Mouse (Mus musculus): ENCODE data around the gene Rcbtb2. TPM values are rescaled to one million over a fixed set of nuclear protein-coding genes. Genes with fewer than 3 reads are reported as not detected.

Rcbtb2 gene
- polyA plus RNA-seq, 1 experiment from 2014 or later: 216 TPM

DNA sequence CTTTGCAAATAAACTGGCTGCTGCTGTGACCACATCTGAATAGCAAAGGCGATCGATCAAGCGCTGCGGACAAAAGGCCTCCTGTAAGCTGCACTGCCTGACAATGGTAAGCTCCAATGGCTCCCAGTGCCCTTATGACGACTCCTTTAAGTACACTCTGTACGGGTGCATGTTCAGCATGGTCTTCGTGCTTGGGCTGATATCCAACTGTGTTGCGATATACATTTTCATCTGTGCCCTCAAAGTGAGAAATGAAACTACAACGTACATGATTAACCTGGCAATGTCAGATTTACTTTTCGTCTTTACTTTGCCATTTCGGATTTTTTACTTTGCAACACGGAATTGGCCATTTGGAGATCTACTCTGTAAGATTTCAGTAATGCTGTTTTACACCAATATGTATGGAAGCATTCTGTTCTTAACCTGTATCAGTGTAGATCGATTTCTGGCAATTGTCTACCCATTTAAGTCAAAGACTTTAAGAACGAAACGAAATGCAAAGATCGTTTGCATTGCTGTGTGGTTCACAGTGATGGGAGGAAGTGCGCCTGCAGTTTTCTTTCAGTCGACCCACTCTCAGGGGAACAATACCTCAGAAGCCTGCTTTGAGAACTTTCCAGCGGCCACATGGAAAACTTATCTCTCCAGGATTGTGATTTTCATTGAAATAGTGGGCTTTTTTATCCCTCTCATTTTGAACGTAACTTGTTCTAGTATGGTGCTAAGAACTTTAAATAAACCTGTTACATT lies 115.8 kb downstream of the Rcbtb2 start:
- DNase-seq (ENCODE audit: low spot score): peak; percentile 78
- Histone ChIP-seq H3K9ac (ENCODE audit: low read length) (peak overlapping the region; percentile 81), H3K27me3 (ENCODE audit: control insufficient read depth, insufficient read depth, low read length) (no peaks in the 10 kb centered on the region), H3K4me2 (ENCODE audit: low read depth, severe bottlenecking) (peak overlapping the region; percentile 35), H3K27ac (replicated peaks; ENCODE audit: low read depth, low read length) (peak overlapping the region; percentile 83), H3K4me1 (ENCODE audit: control insufficient read depth, insufficient read depth, low read length) (peaks cover 16% of the 10 kb centered on the region; the same call in 1 of the 2 replicates), H3K4me3 (ENCODE audit: low read depth, low read length) (peak overlapping the region; percentile 46), H3K36me3 (ENCODE audit: control insufficient read depth, insufficient read depth, low read length) (no peaks in the 10 kb centered on the region), H3K9me3 (ENCODE audit: control insufficient read depth, low read length) (no peaks in the 10 kb centered on the region)
- WGBS: under 1% methylated on average over 20 of the region's 20 CpGs
- ATAC-seq (ENCODE audit: insufficient number of reproducible peaks, low FRiP score, low TSS enrichment, low read depth): 0 out of 2 replicates have a peak, but pooled peaks have one; percentile 53

- Histone ChIP-seq H3K4me1 (ENCODE audit: control insufficient read depth, insufficient read depth, low read length) (peaks cover 14% of the 10 kb centered on the region; the same call in 1 of the 2 replicates), H3K9ac (ENCODE audit: low read length) (peak overlapping the region; percentile 81), H3K36me3 (ENCODE audit: control insufficient read depth, insufficient read depth, low read length) (no peaks in the 10 kb centered on the region), H3K27ac (replicated peaks; ENCODE audit: low read depth, low read length) (peak overlapping the region; percentile 83), H3K4me2 (ENCODE audit: low read depth, severe bottlenecking) (peak overlapping the region; percentile 35; the same call in 1 of the 2 replicates), H3K27me3 (ENCODE audit: control insufficient read depth, insufficient read depth, low read length) (no peaks in the 10 kb centered on the region), H3K4me3 (ENCODE audit: low read depth, low read length) (peak overlapping the region; percentile 46), H3K9me3 (ENCODE audit: control insufficient read depth, low read length) (no peaks in the 10 kb centered on the region)
- DNase-seq (ENCODE audit: low spot score) (peak; percentile 72), ATAC-seq (ENCODE audit: insufficient number of reproducible peaks, low FRiP score, low TSS enrichment, low read depth) (0 out of 2 replicates have a peak, but pooled peaks have one; percentile 58)
- WGBS: under 1% methylated on average over 6 of the region's 6 CpGs
These were observed 116.5 kb downstream of the Rcbtb2 start for GRCm38 (mm10) chr14:73239291-73239690.

DNA sequence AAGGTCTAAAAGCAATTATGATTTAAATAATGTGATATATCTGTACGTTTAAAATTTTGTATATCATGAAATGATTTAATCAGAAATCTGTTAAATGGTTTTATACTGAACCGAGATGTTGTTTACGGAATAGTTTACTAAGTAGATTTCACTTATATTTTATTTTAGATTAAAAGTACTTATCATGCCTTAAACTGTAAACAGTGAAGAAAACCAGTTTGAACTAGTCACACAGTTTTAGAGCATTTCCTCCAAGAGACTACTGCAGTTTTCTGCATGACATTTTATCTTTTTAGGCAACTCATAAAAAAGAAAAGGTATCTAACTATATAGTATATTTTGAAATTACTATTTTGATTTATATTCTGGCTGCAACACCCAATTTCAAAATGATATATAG lies 117.0 kb downstream of the Rcbtb2 start:
- WGBS: 59% methylated on average over 3 of the region's 3 CpGs
- Histone ChIP-seq H3K9me3 (ENCODE audit: control insufficient read depth, low read length) (no peaks in the 10 kb centered on the region), H3K27ac (replicated peaks; ENCODE audit: low read depth, low read length) (no peak overlapping the region), H3K9ac (ENCODE audit: low read length) (no peak overlapping the region), H3K4me2 (ENCODE audit: low read depth, severe bottlenecking) (no peak overlapping the region), H3K36me3 (ENCODE audit: control insufficient read depth, insufficient read depth, low read length) (no peaks in the 10 kb centered on the region), H3K27me3 (ENCODE audit: control insufficient read depth, insufficient read depth, low read length) (no peaks in the 10 kb centered on the region), H3K4me1 (ENCODE audit: control insufficient read depth, insufficient read depth, low read length) (peaks cover 8% of the 10 kb centered on the region; the same call in 1 of the 2 replicates), H3K4me3 (ENCODE audit: low read depth, low read length) (no peak overlapping the region; the same call in 1 of the 2 replicates)
- ATAC-seq (ENCODE audit: insufficient number of reproducible peaks, low FRiP score, low TSS enrichment, low read depth) (no peak), DNase-seq (ENCODE audit: low spot score) (no peak)

- Histone ChIP-seq H3K9me3 (ENCODE audit: control insufficient read depth, low read length) (no peaks in the 10 kb centered on the region), H3K9ac (ENCODE audit: low read length) (no peak overlapping the region), H3K4me2 (ENCODE audit: low read depth, severe bottlenecking) (no peak overlapping the region), H3K36me3 (ENCODE audit: control insufficient read depth, insufficient read depth, low read length) (no peaks in the 10 kb centered on the region), H3K27me3 (ENCODE audit: control insufficient read depth, insufficient read depth, low read length) (no peaks in the 10 kb centered on the region), H3K4me1 (ENCODE audit: control insufficient read depth, insufficient read depth, low read length) (no peaks in the 10 kb centered on the region), H3K27ac (replicated peaks; ENCODE audit: low read depth, low read length) (no peak overlapping the region), H3K4me3 (ENCODE audit: low read depth, low read length) (no peak overlapping the region)
- ATAC-seq (ENCODE audit: insufficient number of reproducible peaks, low FRiP score, low TSS enrichment, low read depth) (no peak), DNase-seq (ENCODE audit: low spot score) (no peak)
- WGBS: 86% methylated on average over 2 of the region's 2 CpGs
These were observed 121.3 kb downstream of the Rcbtb2 start for GRCm38 (mm10) chr14:73244061-73244597.

DNA sequence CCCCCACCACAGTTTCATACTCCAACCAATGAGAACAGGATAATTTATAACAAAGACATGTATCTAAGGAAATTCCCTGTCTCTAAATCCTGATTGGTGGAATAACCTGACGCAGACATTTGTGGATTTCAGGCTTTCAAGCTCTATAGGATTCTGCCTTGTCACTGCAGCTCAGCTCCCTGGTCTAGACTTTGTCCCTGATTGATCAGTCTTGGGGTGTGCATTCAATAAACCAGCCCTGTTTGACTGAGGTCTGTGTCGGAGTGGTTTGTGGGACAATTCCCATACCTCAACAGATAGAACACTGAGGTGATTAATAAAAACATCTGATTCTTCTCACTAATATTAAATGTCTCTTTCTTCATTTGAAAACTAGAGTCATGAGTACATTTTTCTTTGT lies 127.2 kb downstream of the Rcbtb2 start:
- no peak for DNase-seq (ENCODE audit: low spot score)

DNA sequence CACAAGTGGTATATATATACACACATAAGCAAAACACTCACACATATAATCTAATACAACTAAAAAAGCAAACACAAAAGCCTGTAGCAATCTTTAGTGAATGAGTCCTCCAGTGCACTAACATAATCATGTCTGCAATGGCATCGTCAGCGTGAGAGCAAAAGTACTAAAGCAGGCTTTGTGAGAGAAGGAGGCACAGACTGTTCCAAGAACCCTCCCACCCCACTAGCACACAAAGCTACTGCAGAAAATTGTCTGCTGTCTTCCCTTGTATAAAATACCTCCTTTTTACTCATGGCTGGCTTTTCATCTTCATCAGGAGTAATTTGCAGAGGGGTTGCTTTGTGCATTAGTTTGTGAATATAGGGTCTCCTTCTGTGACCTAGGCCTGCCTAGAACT lies 129.4 kb downstream of the Rcbtb2 start:
- H3K9me3 ChIP-seq (ENCODE audit: control insufficient read depth, low read length): no peaks in the 10 kb centered on the region
- H3K27me3 ChIP-seq (ENCODE audit: control insufficient read depth, insufficient read depth, low read length): no peaks in the 10 kb centered on the region
- H3K27ac ChIP-seq (replicated peaks; ENCODE audit: low read depth, low read length): no peak overlapping the region
- H3K4me1 ChIP-seq (ENCODE audit: control insufficient read depth, insufficient read depth, low read length): no peaks in the 10 kb centered on the region
- 93% methylated on average over 2 of the region's 2 CpGs for WGBS
- no peak for DNase-seq (ENCODE audit: low spot score)
- no peak overlapping the region for H3K9ac ChIP-seq (ENCODE audit: low read length)
- ATAC-seq (ENCODE audit: insufficient number of reproducible peaks, low FRiP score, low TSS enrichment, low read depth): no peak
- H3K4me3 ChIP-seq (ENCODE audit: low read depth, low read length): no peak overlapping the region
- no peaks in the 10 kb centered on the region for H3K36me3 ChIP-seq (ENCODE audit: control insufficient read depth, insufficient read depth, low read length)
- H3K4me2 ChIP-seq (ENCODE audit: low read depth, severe bottlenecking): no peak overlapping the region

More for the DNA sequence above, 127.2 kb downstream of the Rcbtb2 start:
- WGBS: 94% methylated on average over 2 of the region's 2 CpGs
- Histone ChIP-seq H3K27ac (replicated peaks; ENCODE audit: low read depth, low read length) (no peak overlapping the region), H3K4me2 (ENCODE audit: low read depth, severe bottlenecking) (no peak overlapping the region), H3K4me3 (ENCODE audit: low read depth, low read length) (no peak overlapping the region), H3K4me1 (ENCODE audit: control insufficient read depth, insufficient read depth, low read length) (no peaks in the 10 kb centered on the region), H3K36me3 (ENCODE audit: control insufficient read depth, insufficient read depth, low read length) (no peaks in the 10 kb centered on the region), H3K9ac (ENCODE audit: low read length) (no peak overlapping the region), H3K27me3 (ENCODE audit: control insufficient read depth, insufficient read depth, low read length) (no peaks in the 10 kb centered on the region), H3K9me3 (ENCODE audit: control insufficient read depth, low read length) (no peaks in the 10 kb centered on the region)
- ATAC-seq (ENCODE audit: insufficient number of reproducible peaks, low FRiP score, low TSS enrichment, low read depth): no peak

DNA sequence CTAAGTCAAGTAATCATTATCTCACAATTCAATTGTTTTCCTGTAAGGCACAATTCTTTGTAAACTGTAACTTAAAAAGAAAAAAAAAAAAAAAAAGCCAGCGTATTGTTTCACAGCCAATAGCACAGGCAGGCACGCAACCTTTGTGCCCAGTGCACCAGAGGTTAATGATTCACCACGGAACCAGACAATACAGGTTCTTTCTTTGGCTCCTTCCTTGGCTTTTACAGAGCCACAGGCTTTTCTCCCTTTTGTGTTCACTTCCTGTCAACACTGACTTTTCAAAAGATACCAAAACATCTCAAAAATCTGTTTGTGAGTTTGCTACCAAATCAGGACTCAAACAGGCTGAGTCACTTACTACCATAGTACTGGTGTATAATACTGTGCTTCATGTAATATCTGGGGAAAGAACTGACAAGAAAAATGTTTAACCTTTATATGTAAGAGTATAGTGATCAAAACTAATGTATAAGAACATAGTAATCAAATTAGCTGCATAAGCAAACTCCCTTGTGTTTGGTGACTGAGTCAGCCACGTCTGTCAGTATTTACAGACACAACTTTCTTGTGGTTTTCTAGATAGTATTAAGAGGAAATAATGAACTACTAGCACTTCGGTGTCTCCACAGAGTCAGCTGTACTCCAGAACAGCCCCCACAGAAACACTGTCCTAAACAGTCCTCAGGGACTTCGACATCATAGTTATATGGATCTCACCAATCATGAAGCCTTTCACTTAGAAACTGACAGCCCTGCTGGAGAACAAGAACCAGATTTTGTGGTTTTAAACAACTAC lies 130.8 kb downstream of the Rcbtb2 start:
- DNase-seq (ENCODE audit: low spot score): no peak

GRCm38 (mm10) chr14:73254412-73254811 lies 131.6 kb downstream of the Rcbtb2 start:
- WGBS: 82% methylated on average over 4 of the region's 4 CpGs
- Histone ChIP-seq H3K9me3 (ENCODE audit: control insufficient read depth, low read length) (no peaks in the 10 kb centered on the region), H3K36me3 (ENCODE audit: control insufficient read depth, insufficient read depth, low read length) (no peaks in the 10 kb centered on the region), H3K4me3 (ENCODE audit: low read depth, low read length) (no peak overlapping the region), H3K9ac (ENCODE audit: low read length) (no peak overlapping the region), H3K27me3 (ENCODE audit: control insufficient read depth, insufficient read depth, low read length) (no peaks in the 10 kb centered on the region), H3K4me2 (ENCODE audit: low read depth, severe bottlenecking) (no peak overlapping the region), H3K4me1 (ENCODE audit: control insufficient read depth, insufficient read depth, low read length) (no peaks in the 10 kb centered on the region), H3K27ac (replicated peaks; ENCODE audit: low read depth, low read length) (no peak overlapping the region)
- ATAC-seq (ENCODE audit: insufficient number of reproducible peaks, low FRiP score, low TSS enrichment, low read depth): no peak
- no peak for DNase-seq (ENCODE audit: low spot score)

More for the DNA sequence above, 130.8 kb downstream of the Rcbtb2 start:
- H3K4me1 ChIP-seq (ENCODE audit: control insufficient read depth, insufficient read depth, low read length): no peaks in the 10 kb centered on the region
- no peaks in the 10 kb centered on the region for H3K36me3 ChIP-seq (ENCODE audit: control insufficient read depth, insufficient read depth, low read length)
- no peak overlapping the region for H3K9ac ChIP-seq (ENCODE audit: low read length)
- no peaks in the 10 kb centered on the region for H3K9me3 ChIP-seq (ENCODE audit: control insufficient read depth, low read length)
- no peaks in the 10 kb centered on the region for H3K27me3 ChIP-seq (ENCODE audit: control insufficient read depth, insufficient read depth, low read length)
- no peak overlapping the region for H3K27ac ChIP-seq (replicated peaks; ENCODE audit: low read depth, low read length)
- no peak overlapping the region for H3K4me2 ChIP-seq (ENCODE audit: low read depth, severe bottlenecking)
- ATAC-seq (ENCODE audit: insufficient number of reproducible peaks, low FRiP score, low TSS enrichment, low read depth): no peak
- 85% methylated on average over 6 of the region's 6 CpGs for WGBS
- no peak overlapping the region for H3K4me3 ChIP-seq (ENCODE audit: low read depth, low read length)
